Mouse (Mus musculus): ENCODE data around the gene Prmt1.

DNA sequence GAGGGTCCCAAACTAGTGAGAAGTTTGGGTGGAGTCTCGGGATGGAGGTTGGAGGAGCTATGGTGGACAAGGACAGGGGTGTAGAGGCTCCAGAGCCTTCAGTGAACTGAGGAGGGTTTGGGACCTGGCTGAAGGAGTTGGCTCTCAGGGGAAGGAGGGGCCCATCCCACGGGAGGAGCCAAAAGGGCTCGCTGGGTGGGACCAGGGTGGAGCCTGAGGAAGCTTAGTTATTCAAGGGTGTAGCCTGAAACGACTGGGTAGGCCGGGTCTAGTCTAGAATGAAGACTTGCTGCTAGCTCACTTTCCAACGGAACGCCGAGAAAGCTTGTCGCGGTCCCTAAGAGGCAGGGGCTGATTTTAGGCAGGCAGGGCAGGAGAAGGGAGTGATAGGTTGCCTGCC is 34.4 kb downstream of the Prmt1 start:
- TF ChIP-seq CTCF (IDR thresholded peaks at IDR 0.05; ENCODE audit: low read depth) (no peak), EP300 (IDR thresholded peaks at IDR 0.05; ENCODE audit: low read depth) (no peak)

All from liver, postnatal 0 days (tissue).